Mouse (Mus musculus): ENCODE measurements around the gene Gjd3.

The Gjd3 gene

DNA sequence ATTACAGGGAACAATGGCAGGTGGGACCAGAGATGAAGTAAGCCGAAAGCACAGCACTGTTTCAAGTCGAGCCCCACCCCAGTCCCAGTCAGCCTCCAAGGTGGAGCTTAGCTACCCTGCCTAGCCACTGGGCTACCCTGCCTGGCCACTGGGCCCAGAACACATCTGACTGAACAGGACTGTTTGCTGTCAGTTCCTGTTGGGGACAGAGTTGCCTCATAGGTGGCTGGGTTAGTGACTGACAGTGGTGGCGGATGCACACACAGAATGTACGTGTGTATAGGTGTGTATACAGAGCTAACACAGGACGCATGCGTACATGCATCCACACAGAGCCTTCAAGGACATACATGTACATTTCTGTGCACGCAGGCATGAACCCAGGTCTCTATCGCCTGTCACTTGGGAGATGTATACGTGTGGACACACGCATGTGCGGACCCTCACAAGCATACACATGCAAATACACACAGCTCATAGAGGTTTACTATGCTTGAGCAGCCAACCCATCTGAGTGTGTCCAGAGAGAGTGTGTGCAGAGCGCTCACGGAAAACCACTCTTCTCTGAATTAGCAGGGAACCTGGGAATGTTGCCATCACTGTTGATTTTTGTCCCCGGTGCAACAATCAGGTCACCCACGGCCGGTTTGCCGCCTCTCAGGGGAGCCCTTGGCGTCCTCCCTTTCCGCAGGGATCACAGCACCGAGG, 1.4 kb downstream of the Gjd3 start:
- no peak for DNase-seq (ENCODE audit: low spot score in 2 of 2)

DNA sequence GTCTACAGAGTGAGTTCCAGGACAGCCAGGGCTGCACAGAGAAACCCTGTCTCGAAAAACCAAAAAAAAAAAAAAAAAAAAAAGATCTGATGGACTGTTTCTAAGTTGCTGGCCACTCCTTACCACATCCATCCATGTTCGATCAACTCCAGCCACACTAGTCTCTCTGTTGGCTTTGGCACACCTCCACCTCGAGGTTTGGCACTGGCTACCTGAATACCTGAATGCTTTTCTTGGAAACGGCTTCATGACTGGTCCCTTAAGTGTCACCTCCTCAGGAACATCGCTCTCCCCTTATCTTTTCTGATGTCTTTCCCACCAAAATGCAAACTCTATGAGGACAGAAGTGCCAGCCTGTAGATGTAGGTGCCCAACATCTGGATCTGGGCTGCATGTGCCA, 3.5 kb downstream of the Gjd3 start:
- no peak for DNase-seq (ENCODE audit: low spot score in 2 of 2)

DNA sequence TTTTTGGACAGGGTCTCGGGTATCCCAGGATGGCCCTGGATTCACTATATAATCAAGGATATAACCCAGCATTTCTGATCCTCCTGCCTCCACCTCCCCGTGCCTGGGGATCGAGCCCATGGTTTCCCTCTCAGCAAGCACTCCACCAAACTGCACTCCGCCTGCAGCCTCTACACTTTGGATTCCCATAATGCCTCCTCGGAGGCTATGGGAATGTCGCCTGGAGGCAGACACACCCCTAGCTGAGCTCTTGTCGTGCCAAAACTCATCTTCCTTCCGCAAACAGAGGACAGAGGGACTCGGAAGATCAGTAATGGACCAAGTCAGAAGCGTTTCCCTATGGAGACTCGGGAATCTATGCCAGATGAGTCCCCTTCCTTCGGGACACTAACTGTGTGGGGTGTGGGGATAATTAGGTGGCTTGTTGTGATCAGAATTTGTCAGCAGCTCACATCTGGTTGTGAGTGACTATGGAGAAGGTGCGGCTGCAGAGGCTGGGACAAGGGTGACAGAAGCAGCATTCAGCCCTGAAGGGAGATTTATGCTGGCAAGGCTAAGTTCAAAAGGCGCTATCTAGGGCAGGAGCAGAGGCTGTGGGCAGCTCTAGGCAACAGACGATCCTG, 4.2 kb downstream of the Gjd3 start:
- DNase-seq (ENCODE audit: low spot score in 2 of 2) = no peak

DNA sequence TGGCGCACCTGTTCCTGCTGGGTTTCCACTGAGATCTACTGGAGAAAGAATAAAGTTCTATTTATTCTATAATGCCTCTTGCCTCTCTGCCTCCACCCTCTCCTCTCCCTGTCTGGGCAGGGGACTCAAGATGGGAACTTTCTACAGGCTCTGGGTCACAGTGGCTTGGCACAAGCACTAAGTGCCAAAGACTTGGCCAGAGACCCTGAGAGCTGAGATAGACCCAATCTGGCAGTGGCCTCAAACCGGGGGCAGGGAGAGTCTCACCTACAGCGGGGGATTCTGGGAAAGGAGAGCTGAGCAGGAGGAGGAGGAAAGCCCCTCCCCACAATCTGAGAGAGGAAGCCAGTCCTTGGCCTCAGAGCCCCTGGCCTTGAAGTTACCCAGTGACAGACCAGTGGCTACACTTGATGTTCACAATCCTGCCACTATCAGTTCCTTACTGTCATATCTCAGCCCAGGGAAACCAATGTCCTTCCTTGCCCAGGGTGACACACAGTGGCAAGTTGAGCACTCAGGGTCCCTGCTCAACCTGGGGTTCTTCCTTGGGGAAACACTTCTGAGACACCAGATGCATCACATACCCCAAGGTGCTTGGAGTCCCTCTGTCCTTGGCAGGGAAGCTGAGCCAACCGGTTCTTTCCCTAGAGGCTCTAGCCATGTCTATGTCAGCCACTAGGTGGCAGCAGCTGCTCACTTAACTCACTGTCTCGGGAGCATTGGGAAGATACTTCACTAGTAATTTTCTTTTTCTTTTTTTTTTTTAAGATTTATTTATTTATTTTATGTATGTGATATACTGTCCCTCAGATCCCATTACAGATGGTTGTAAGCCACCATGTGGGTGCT, 7.7 kb downstream of the Gjd3 start:
- DNase-seq (ENCODE audit: low spot score in 2 of 2) = no peak

DNA sequence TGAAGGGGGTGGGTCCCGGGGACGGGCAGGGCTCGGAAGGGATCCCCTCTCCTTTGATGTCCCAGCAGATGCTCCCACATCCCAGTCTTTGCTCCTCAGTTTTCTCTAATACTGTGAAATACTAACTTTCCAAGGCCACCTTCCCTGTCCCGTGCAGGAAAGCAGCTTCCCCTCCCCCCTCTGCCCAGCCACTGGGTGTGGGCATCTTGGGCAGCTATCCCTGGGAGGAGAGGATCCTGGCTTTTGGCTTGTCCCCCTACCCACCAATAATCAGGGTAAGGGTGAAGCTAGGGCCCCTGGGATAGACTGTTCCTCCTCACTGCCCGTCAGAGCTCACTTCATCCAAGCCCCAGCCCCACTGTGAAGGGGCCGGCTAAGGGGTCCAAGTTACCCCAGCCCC, 8.6 kb downstream of the Gjd3 start:
- DNase-seq (ENCODE audit: low spot score in 2 of 2) = no peak

DNA sequence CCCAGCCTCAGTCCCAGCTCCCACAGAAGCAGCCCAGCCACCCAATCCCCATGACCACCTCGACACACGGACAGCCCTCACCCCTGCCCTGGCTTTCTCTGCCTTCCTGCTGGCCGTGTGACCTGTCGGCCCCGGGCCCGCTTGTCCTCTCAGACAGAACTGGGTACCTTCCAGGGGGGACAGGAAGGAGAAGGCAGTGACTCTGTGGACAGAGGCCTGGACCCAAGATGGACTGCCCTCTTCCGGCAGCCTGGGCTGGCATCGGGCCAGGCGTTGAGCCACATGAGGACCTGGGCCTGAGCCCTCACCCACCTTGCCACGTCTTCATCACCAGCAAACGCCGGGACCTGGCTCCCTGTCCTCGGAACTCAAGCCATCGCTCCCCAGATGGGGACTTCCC, 9.2 kb downstream of the Gjd3 start:
- DNase-seq (ENCODE audit: low spot score in 2 of 2) = no peak

DNA sequence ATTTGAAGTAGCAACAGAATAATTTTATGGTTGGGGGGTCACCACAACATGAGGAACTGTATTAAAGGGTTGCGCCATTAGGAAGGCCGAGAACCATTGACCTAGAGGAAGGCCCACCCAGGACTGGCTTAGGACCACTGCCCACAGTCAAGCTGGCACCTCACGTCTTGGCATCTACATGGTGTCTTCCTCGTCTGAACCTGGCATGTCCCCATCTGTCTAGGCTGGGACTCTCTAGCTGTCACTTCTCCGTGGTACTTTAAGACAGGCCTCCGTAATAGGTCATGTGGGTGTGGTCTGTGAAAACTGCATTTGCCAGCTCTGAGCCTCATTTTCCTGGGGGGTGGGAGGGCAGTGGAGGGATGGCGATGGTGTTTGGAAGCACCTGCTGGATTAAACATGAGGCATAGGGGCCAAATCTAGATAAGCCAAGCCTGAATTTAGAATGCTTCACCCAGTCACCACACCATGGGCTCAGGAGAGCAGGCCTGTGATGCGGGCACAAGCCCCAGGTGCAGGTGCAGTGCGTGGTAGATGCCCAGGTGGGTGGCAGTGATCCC, 9.9 kb downstream of the Gjd3 start:
- DNase-seq (ENCODE audit: low spot score in 2 of 2) = no peak

DNA sequence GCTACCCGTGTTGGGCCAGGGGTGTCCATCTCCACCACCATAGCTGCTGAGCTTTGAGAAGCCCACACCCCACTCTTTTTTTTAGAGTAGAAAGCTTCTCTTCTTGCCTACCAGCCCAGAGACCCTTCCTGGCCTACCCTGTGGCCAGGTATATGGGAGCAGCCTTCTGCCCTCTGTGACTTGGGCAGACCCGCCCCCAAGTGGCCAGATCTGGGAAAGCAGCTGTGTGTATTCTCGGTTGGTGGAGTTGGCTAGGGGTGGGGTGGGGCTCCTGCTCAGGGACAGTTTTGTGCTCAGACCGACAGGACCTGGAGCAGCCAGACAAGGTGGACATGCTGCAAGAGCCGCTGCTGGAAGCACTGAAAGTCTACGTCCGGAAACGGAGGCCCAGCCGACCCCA, 10.6 kb downstream of the Gjd3 start:
- DNase-seq (ENCODE audit: low spot score in 2 of 2) = peak; percentile 76 to 84

DNA sequence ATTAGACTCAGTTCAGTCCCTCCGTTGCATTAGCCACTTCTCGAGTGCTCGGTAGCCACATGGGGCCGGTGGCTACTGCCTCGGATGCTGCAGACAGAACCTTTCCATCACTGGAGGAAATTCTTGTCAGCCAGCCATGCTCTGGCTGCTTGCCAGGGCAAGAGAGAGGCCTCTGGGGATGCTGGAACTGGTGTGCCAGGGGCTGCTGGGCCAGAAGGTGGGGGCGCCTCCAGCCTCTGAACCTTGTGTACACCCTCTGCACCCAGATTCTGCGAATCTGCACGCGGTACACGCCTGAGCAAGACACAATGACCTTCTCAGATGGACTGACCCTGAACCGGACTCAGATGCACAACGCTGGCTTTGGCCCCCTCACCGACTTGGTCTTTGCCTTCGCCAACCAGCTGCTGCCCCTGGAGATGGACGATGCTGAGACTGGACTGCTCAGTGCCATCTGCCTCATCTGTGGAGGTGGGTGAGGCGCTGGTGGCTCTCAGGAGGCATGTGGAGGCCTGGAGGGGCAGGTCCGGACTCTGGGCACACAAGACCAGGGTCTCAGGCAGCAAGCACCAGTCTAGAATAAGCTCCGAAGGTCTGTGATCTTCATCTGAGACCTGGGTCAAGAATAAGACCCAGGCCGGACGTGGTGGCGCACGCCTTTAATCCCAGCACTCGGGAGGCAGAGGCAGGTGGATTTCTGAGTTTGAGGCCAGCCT, 11.3 kb downstream of the Gjd3 start:
- DNase-seq (ENCODE audit: low spot score in 2 of 2) = no peak

DNA sequence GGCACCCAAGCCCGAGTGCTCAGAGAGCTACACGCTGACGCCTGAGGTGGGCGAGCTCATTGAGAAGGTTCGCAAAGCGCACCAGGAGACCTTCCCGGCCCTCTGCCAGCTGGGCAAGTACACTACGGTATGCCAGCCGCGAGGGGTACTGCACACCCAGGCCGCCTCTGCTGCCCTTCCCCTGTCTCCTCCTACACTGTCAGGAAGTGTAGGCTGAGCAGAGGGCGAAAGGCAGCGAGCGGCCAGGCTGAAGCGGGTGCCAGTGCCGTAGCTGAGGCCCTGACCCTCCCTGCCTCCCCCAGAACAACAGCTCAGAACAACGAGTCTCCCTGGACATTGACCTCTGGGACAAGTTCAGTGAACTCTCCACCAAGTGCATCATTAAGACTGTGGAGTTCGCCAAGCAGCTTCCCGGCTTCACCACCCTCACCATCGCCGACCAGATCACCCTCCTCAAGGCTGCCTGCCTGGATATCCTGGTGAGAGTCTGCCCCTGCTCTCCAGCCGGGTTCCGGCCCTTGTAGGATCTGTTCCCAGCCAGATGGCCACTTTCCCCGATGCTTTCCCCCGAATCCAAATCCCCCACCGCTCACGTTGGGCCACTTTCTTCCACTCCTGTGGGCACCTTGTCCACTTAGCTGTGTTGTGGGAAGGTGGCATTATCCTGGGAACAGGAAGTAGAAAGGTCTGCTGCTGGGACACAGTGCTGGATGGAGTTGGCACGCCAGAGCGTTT, 12.5 kb downstream of the Gjd3 start:
- no peak for DNase-seq (ENCODE audit: low spot score in 2 of 2)

DNA sequence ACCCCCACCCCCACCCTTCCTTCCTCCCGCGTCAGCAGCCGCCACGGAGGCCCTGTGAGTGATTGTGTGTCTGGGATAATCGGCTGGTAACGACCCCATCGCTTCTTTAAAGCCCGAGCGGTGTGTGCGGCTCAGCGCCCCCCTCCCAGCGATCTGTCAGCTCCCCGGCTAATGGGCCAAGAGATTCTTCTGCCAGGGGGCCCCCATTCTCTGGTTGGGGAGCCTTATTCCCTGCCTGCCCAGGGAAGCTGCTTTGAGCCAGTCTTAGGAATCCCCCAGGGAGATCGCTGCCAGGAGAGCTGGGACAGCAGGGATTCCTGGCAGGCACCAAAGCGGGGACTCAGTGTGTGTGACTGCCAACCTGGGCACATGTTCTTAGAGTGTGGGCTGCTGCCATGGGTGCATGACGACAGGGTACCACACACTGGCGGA, 13.3 kb downstream of the Gjd3 start:
- no peak for DNase-seq (ENCODE audit: low spot score in 2 of 2)

DNA sequence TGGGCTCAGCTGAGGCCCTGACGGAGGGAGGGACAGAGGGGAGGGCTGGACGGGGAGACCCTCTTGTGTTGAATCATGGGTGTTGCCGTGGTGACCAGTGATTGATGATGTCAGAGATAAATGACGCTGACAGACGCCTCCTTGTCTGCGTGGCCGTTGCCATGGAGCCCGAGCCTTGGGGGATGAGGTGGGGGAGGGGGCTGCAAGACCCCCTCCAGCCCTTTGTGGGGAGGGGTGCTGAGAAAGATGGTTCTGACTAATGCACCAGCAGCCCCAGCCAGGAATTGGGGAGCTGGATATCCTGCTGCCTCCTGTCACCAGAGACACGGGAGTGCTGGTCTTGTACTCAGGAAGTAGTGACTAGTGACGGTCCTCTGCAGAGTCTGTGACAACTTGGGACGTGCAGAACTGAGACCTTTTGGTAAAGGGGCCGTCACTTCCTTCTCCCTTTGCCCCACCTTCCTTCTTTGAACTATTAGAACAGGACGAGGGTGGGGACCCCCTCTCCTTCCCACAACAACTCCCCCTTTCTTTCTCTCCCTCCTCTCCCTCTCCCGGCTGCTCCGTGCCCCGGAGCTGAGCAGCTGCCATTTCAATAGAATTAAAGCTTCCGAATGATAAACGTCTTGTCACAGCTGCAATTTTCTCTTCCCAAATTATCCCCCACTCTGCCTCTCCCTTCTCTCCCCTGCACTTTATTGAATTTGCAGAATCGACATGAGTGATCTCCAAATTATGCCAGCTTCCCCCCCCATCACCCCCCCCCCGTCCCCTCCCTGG, 13.9 kb downstream of the Gjd3 start:
- no peak for DNase-seq (ENCODE audit: low spot score in 2 of 2)

DNA sequence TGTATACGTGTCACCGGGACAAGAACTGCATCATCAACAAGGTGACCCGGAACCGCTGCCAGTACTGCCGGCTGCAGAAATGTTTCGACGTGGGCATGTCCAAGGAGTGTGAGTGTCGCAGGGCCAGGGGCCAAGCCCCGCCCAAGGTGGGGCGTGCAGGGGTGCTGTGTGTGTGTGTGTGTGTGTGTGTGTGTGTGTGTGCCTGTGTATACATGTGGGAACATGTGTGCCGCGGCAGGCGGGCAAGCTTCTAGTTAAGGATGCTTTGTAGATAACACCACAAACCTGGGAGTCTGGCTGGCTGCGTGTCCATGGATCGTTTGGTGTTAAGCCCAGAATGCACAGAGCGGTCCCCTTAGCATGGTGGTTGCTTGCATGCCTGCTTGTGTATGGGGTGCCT, 14.7 kb downstream of the Gjd3 start:
- DNase-seq (ENCODE audit: low spot score in 2 of 2) = no peak

DNA sequence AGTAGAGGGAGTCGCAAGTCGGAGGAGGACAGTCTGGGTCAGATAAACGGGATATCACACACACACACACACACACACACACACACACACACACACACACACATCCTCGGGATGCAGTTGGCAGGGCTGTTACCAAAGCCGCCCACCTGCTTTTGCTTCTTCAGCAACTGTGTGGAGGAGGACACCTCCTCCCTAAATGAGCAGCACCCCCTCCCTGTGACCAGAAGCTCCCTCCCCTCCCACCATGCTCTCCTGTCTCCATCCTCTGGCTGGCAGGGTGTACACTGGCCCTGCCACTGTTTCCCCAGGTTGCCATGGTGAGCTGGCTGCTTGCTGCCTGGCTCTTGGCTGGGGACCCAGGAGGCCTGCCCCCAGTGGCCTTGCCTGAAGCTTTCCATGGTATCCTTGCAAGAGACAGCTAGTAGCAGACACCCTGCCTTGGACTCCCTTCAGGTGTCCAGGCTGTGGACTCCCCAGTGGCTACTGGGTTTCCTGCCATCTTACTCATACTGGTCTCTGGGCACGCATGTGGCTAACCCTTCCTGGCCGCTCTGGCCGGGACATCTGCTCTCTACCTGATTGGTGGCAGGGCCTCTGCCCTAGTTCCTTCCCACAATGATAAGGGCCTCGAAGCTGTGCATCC, 16.2 kb downstream of the Gjd3 start:
- peak; percentile 86 to 91 for DNase-seq (ENCODE audit: low spot score in 2 of 2)

DNA sequence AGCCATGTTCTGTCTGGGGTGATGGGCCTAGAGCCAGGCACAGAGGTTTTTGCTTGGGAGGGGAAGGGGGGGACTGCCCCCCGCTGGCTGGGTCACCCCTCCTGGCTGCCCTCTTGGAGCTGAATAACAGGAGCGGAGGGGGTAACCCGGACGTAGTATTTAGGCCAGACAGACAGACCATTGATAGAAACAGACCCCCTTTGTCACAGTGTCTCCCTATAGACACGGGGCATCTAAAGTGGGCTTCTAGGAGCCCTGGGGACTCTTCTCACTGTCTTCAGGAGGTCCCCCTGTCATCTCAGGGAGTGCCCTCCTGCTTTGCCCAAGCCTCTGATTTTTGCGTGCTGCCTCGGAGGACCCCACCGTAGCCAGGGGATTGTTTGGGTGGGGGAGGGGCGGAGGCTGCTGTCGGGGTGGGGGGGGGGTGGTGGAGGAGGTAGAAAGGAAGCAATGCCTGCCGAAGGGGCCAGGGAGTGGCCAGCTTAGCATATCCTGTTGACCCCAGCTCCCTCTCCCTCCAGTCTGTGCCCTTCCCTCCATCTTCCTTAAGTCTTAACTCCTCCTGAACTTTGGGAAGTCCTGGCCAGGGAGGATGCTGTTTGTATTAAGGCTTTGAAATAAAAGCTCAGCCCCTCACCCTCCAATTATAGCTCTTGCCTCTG, 17.3 kb downstream of the Gjd3 start:
- no peak for DNase-seq (ENCODE audit: low spot score in 2 of 2)

DNA sequence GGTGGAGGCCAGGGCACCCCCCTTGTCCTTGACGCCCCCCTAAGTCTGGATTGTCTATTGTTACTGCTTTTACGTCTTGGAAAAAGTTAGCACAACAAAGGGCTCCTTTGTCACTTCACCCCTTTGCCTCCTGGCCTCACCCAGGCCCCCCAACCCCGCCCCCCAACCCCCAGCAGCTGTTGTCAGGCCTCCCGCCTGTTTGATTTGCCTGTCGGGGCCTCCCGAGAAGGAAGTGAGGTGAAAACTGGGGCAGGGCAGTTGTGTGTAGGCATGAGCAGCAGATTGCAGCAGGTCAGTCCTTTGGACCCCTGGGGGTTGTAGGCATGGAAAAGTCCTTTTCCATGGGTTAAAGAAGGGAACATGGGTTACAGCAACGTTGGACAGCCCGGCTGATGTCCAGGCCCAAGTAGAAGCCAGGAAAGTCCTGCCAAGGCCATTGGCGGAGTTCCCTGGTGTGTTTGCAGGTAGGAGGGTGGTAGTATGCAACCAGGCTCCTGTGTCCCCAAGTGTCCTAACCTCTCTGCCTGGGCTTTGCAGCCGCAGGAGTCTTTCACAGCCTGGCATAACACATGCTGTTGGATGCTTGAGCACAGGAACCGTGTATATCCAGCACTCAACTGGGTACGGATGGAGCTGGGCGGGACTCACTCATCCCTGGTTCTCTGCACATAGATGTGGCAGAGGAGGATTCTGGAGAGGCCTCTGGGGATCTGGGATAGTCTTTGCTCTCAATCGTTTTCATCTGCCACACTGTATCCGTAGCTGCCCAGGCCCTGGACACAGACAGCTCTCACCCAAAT, 18.0 kb downstream of the Gjd3 start:
- DNase-seq (ENCODE audit: low spot score in 2 of 2) = peak; percentile 65 to 75

DNA sequence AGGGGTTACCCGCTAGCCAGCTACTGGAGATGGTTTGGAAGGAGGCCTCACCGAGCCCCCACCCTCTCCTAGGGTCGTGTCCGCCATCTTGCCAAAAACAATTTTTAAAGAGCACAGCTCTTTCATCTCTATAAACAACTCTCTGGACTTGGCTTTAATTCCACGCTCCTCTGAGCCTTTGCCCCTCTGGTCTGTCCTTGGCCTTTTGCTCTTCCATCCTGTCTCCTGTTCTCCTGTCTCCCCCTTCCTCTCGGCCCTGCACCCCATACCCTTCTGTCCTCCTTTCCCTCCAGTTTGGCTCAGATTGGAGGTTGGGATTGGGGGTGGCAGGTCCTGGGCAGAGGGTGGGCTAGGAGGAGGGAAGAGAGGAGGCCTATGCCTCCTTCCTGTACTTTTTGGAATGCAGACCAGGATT, 18.6 kb downstream of the Gjd3 start:
- peak in 1 of 2 experiments; percentile 27 for DNase-seq (ENCODE audit: low spot score in 2 of 2)

All from heart, adult 9 months (tissue).